Mouse (Mus musculus): ENCODE measurements around the gene Rassf3. TPM values are rescaled to one million over a fixed set of nuclear protein-coding genes. Genes with fewer than 3 reads are reported as not detected.
A peak's percentile ranks its signal among the peaks of the same experiment; 100 is the strongest.

Gene Rassf3
- total RNA-seq, 1 experiment = 13.1 TPM

- Histone ChIP-seq H3K4me1 (ENCODE audit: control insufficient read depth in 2 of 2, insufficient read depth in 2 of 2, low read length in 2 of 2, poor library complexity in 1 of 2) (peaks cover 0 to 16% of the 10 kb centered on the region in 2 experiments; a peak in 3 of 4 replicates), H3K36me3 (ENCODE audit: control insufficient read depth, insufficient read depth, low read length, poor library complexity, severe bottlenecking) (no peaks in the 10 kb centered on the region), H3K4me3 (ENCODE audit: insufficient read depth in 1 of 2, low read depth in 1 of 2, low read length in 2 of 2, poor library complexity in 1 of 2, severe bottlenecking in 1 of 2) (no peak overlapping the region), H3K9ac (ENCODE audit: insufficient read depth, low read depth, low read length, poor library complexity, severe bottlenecking) (peak overlapping the region; percentile 55; the same call in 1 of the 2 replicates), H3K27ac (ENCODE audit: insufficient read depth, low read depth, low read length, poor library complexity, severe bottlenecking) (peak overlapping the region; percentile 77; the same call in 1 of the 2 replicates), H3K9me3 (ENCODE audit: control insufficient read depth, insufficient read depth, low read depth, low read length) (no peaks in the 10 kb centered on the region)
- in situ Hi-C loops (cut with MboI; ENCODE audit: low sequenced_read_pairs in 2 of 2, unreplicated experiment in 2 of 2) = no loop called here
- DNase-seq (ENCODE audit: low read depth, low spot score) = peak; percentile 74
- no peak for TF ChIP-seq ZNF384 (IDR thresholded peaks at IDR 0.05; ENCODE audit: low read depth, low read length)
- TF ChIP-seq ZC3H11A (IDR thresholded peaks at IDR 0.05; ENCODE audit: borderline replicate concordance, low read depth, low read length) = no peak
- TF ChIP-seq MAFK (IDR thresholded peaks at IDR 0.05; ENCODE audit: insufficient read depth, low read depth, low read length) = no peak
- TF ChIP-seq CHD2 (IDR thresholded peaks at IDR 0.05; ENCODE audit: low read depth, low read length) = no peak
- no peak for TF ChIP-seq HCFC1 (IDR thresholded peaks at IDR 0.05; ENCODE audit: borderline replicate concordance, insufficient read depth, low read length)
Observed at GRCm38 (mm10) chr10:121403946-121404345, 72.2 kb downstream of the Rassf3 start.

DNA sequence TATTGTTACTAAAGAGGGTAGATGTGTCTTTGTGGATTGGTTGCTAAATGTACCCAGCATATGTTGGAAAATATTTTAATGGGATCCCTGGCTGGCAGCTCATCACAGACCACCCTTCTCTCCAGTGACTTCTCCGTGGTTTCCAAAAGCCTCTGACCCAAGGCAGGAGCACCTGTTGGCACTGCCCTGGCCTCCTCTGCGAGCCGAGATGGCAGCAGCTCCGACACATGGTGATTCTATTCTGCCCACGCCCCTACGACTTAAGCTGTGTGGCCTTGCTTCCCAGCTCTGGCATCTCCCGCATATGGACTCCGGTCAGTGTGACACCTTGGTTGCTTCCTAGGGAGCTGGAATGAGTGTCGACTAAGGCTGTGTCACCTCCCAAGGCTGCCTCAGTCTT is 73.0 kb downstream of the Rassf3 start:
- peak overlapping the region in 1 of 2 experiments; percentile 19; a peak in 2 of 4 replicates for H3K4me3 ChIP-seq (ENCODE audit: insufficient read depth in 1 of 2, low read depth in 1 of 2, low read length in 2 of 2, poor library complexity in 1 of 2, severe bottlenecking in 1 of 2)
- peak overlapping the region; percentile 12 for H3K27ac ChIP-seq (ENCODE audit: insufficient read depth, low read depth, low read length, poor library complexity, severe bottlenecking)
- TF ChIP-seq ZC3H11A (IDR thresholded peaks at IDR 0.05; ENCODE audit: borderline replicate concordance, low read depth, low read length) = no peak
- TF ChIP-seq CHD2 (IDR thresholded peaks at IDR 0.05; ENCODE audit: low read depth, low read length) = no peak
- no peak for TF ChIP-seq HCFC1 (IDR thresholded peaks at IDR 0.05; ENCODE audit: borderline replicate concordance, insufficient read depth, low read length)
- no peak for TF ChIP-seq MAFK (IDR thresholded peaks at IDR 0.05; ENCODE audit: insufficient read depth, low read depth, low read length)
- no peak for TF ChIP-seq ZNF384 (IDR thresholded peaks at IDR 0.05; ENCODE audit: low read depth, low read length)
- peaks cover 0 to 16% of the 10 kb centered on the region in 2 experiments; a peak in 3 of 4 replicates for H3K4me1 ChIP-seq (ENCODE audit: control insufficient read depth in 2 of 2, insufficient read depth in 2 of 2, low read length in 2 of 2, poor library complexity in 1 of 2)
- H3K9ac ChIP-seq (ENCODE audit: insufficient read depth, low read depth, low read length, poor library complexity, severe bottlenecking) = peak overlapping the region; percentile 44; the same call in 1 of the 2 replicates
- H3K36me3 ChIP-seq (ENCODE audit: control insufficient read depth, insufficient read depth, low read length, poor library complexity, severe bottlenecking) = no peaks in the 10 kb centered on the region
- H3K9me3 ChIP-seq (ENCODE audit: control insufficient read depth, insufficient read depth, low read depth, low read length) = no peaks in the 10 kb centered on the region
- DNase-seq (ENCODE audit: low read depth, low spot score) = no peak
- in situ Hi-C loops (cut with MboI; ENCODE audit: low sequenced_read_pairs in 2 of 2, unreplicated experiment in 2 of 2) = no loop called here

DNA sequence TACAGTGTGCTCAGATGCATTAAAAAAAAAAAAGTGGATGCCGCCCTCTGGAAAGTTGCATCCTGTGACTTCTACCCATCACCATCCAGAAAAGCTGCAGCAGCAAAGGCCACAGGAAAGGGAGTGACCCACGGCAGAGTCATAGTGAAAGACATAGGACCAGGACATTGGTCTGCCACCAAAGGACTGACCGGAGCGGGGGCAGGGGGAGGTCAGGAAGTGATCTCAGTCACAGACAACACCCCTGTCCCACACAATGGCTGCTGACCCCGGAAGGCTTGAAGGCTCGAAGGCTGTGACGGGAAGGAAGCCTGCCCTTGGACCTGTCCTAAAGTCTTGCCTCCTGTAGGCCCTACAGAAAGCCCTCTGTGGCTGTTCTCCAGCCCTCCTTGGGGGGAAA is 75.1 kb downstream of the Rassf3 start:
- TF ChIP-seq CHD2 (IDR thresholded peaks at IDR 0.05; ENCODE audit: low read depth, low read length) (no peak), ZNF384 (IDR thresholded peaks at IDR 0.05; ENCODE audit: low read depth, low read length) (no peak)
- in situ Hi-C loops (cut with MboI; ENCODE audit: low sequenced_read_pairs in 2 of 2, unreplicated experiment in 2 of 2) = no loop called here

GRCm38 (mm10) chr10:121398599-121398998 is 77.5 kb downstream of the Rassf3 start:
- Histone ChIP-seq H3K36me3 (ENCODE audit: control insufficient read depth, insufficient read depth, low read length, poor library complexity, severe bottlenecking) (peaks cover 14% of the 10 kb centered on the region), H3K9ac (ENCODE audit: insufficient read depth, low read depth, low read length, poor library complexity, severe bottlenecking) (no peak overlapping the region), H3K4me3 (ENCODE audit: insufficient read depth in 1 of 2, low read depth in 1 of 2, low read length in 2 of 2, poor library complexity in 1 of 2, severe bottlenecking in 1 of 2) (no peak overlapping the region), H3K27ac (ENCODE audit: insufficient read depth, low read depth, low read length, poor library complexity, severe bottlenecking) (no peak overlapping the region), H3K9me3 (ENCODE audit: control insufficient read depth, insufficient read depth, low read depth, low read length) (no peaks in the 10 kb centered on the region), H3K4me1 (ENCODE audit: control insufficient read depth in 2 of 2, insufficient read depth in 2 of 2, low read length in 2 of 2, poor library complexity in 1 of 2) (peaks cover 0 to 17% of the 10 kb centered on the region in 2 experiments; a peak in 2 of 4 replicates)
- no peak for DNase-seq (ENCODE audit: low read depth, low spot score)
- TF ChIP-seq HCFC1 (IDR thresholded peaks at IDR 0.05; ENCODE audit: borderline replicate concordance, insufficient read depth, low read length) (no peak), CHD2 (IDR thresholded peaks at IDR 0.05; ENCODE audit: low read depth, low read length) (no peak), ZC3H11A (IDR thresholded peaks at IDR 0.05; ENCODE audit: borderline replicate concordance, low read depth, low read length) (no peak), ZNF384 (IDR thresholded peaks at IDR 0.05; ENCODE audit: low read depth, low read length) (no peak), MAFK (IDR thresholded peaks at IDR 0.05; ENCODE audit: insufficient read depth, low read depth, low read length) (no peak)
- in situ Hi-C loops (cut with MboI; ENCODE audit: low sequenced_read_pairs in 2 of 2, unreplicated experiment in 2 of 2) = no loop called here

More for the DNA sequence above, 75.1 kb downstream of the Rassf3 start:
- Histone ChIP-seq H3K4me3 (ENCODE audit: insufficient read depth in 1 of 2, low read depth in 1 of 2, low read length in 2 of 2, poor library complexity in 1 of 2, severe bottlenecking in 1 of 2) (no peak overlapping the region), H3K36me3 (ENCODE audit: control insufficient read depth, insufficient read depth, low read length, poor library complexity, severe bottlenecking) (peaks cover under 1% of the 10 kb centered on the region; the same call in 1 of the 2 replicates), H3K4me1 (ENCODE audit: control insufficient read depth in 2 of 2, insufficient read depth in 2 of 2, low read length in 2 of 2, poor library complexity in 1 of 2) (peaks cover 0 to 16% of the 10 kb centered on the region in 2 experiments; a peak in 3 of 4 replicates), H3K9ac (ENCODE audit: insufficient read depth, low read depth, low read length, poor library complexity, severe bottlenecking) (no peak overlapping the region), H3K9me3 (ENCODE audit: control insufficient read depth, insufficient read depth, low read depth, low read length) (no peaks in the 10 kb centered on the region), H3K27ac (ENCODE audit: insufficient read depth, low read depth, low read length, poor library complexity, severe bottlenecking) (no peak overlapping the region)
- no peak for DNase-seq (ENCODE audit: low read depth, low spot score)
